18 mouse cellular contexts compared by ENCODE assay signal in genomic region chr6:17923370-17923769, GRCm38 (mm10).
DNase-seq lines count a peak whose midpoint lies in the region; ATAC-seq and TF ChIP-seq lines count a peak whose summit lies in the region.
"Had no signal": no experiment of that assay in that cellular context is flagged by ENCODE, and none has a peak within 500 bp of the region (broad histone marks: within the 10 kb centered on the region; RNA-seq: fewer than 3 reads in every experiment).

No protein-coding gene starts in this region.

- no peak overlapping the region for H3K4me2 ChIP-seq in intestine, embryonic 14.5 days (ENCODE audit: low read length)
- no peak overlapping the region for H3K4me2 ChIP-seq in intestine, embryonic 15.5 days (replicated peaks)
- H3K4me2 ChIP-seq in forebrain, embryonic 16.5 days (ENCODE audit: low read length), result no peak overlapping the region
- H3K4me2 ChIP-seq in midbrain, postnatal 0 days (ENCODE audit: low read depth, low read length, poor library complexity, severe bottlenecking), result no peak overlapping the region
- H3K4me2 ChIP-seq: embryonic facial prominence, embryonic 15.5 days; forebrain, embryonic 13.5 days; liver, embryonic 12.5 days; neural tube, embryonic 13.5 days had no signal

- ATAC-seq in intestine, embryonic 14.5 days (replicated peaks; ENCODE audit: low FRiP score, low TSS enrichment, low read depth), result no peak
- ATAC-seq in intestine, embryonic 15.5 days, result no peak
- no peak for ATAC-seq in forebrain, embryonic 16.5 days
- ATAC-seq in midbrain, postnatal 0 days (ENCODE audit: low FRiP score), result no peak
- ATAC-seq: liver, embryonic 12.5 days had no signal

- no peaks in the 10 kb centered on the region for H3K4me1 ChIP-seq in intestine, embryonic 14.5 days (replicated peaks; ENCODE audit: control insufficient read depth, insufficient read depth, low read length)
- H3K4me1 ChIP-seq in intestine, embryonic 15.5 days (replicated peaks), result no peaks in the 10 kb centered on the region
- H3K4me1 ChIP-seq in forebrain, embryonic 16.5 days (replicated peaks; ENCODE audit: control insufficient read depth, insufficient read depth, low read length), result no peaks in the 10 kb centered on the region; the same call in 1 of the 2 replicates
- H3K4me1 ChIP-seq in midbrain, postnatal 0 days (ENCODE audit: insufficient read depth, low read length), result no peaks in the 10 kb centered on the region
- H3K4me1 ChIP-seq: liver, embryonic 12.5 days; neural tube, embryonic 13.5 days had no signal

- 0 out of 2 replicates have a peak overlapping the region, but pooled peaks have one; percentile 16 for H3K27ac ChIP-seq in intestine, embryonic 14.5 days (ENCODE audit: low read depth)
- no peak overlapping the region for H3K27ac ChIP-seq in intestine, embryonic 15.5 days
- H3K27ac ChIP-seq in forebrain, embryonic 16.5 days (ENCODE audit: low read length), result no peak overlapping the region
- no peak overlapping the region for H3K27ac ChIP-seq in midbrain, postnatal 0 days (ENCODE audit: low read depth, low read length)
- H3K27ac ChIP-seq: embryonic facial prominence, embryonic 15.5 days; forebrain, embryonic 13.5 days; limb, embryonic 10.5 days; liver, embryonic 12.5 days; neural tube, embryonic 13.5 days had no signal

- DNase-seq in adrenal gland, adult 2 months, result peak; percentile 54
- DNase-seq in adrenal gland, postnatal 4 days (ENCODE audit: low spot score in 2 of 2), result no peak
- DNase-seq in intestine, embryonic 14.5 days (ENCODE audit: low spot score), result no peak
- DNase-seq in right cerebral cortex, postnatal 25 days, result peak; percentile 3
- no peak for DNase-seq in right cerebral cortex, adult 18-20 months
- no peak for DNase-seq in midbrain, postnatal 0 days (ENCODE audit: low spot score)
- DNase-seq: adrenal gland, postnatal 25 days; heart, adult 18-20 months; kidney, adult 18-20 months; kidney, postnatal 14 days; layer of hippocampus, postnatal 36 days had no signal

- H3K36me3 ChIP-seq in intestine, embryonic 14.5 days (ENCODE audit: control insufficient read depth, insufficient read depth, low read length), result no peaks in the 10 kb centered on the region
- H3K36me3 ChIP-seq in intestine, embryonic 15.5 days, result no peaks in the 10 kb centered on the region
- H3K36me3 ChIP-seq in forebrain, embryonic 16.5 days (ENCODE audit: control insufficient read depth, insufficient read depth), result 0 out of 2 replicates have a peak, but pooled peaks cover 8% of the 10 kb centered on the region
- peaks cover 16% of the 10 kb centered on the region; the same call in 1 of the 2 replicates for H3K36me3 ChIP-seq in midbrain, postnatal 0 days (ENCODE audit: insufficient read depth, low read length)
- H3K36me3 ChIP-seq: embryonic facial prominence, embryonic 15.5 days; limb, embryonic 10.5 days had no signal

- H3K27me3 ChIP-seq in intestine, embryonic 14.5 days (replicated peaks; ENCODE audit: control insufficient read depth, insufficient read depth, low read length), result no peaks in the 10 kb centered on the region
- H3K27me3 ChIP-seq in intestine, embryonic 15.5 days (replicated peaks), result no peaks in the 10 kb centered on the region
- H3K27me3 ChIP-seq in forebrain, embryonic 16.5 days (replicated peaks; ENCODE audit: control insufficient read depth, insufficient read depth, low read length), result no peaks in the 10 kb centered on the region
- no peaks in the 10 kb centered on the region for H3K27me3 ChIP-seq in midbrain, postnatal 0 days (ENCODE audit: insufficient read depth, low read length)
- H3K27me3 ChIP-seq: embryonic facial prominence, embryonic 15.5 days; forebrain, embryonic 13.5 days; liver, embryonic 12.5 days; neural tube, embryonic 13.5 days had no signal

- no peak overlapping the region for H3K4me3 ChIP-seq in intestine, embryonic 14.5 days (ENCODE audit: low read depth, low read length)
- H3K4me3 ChIP-seq in intestine, embryonic 15.5 days (replicated peaks), result no peak overlapping the region
- H3K4me3 ChIP-seq in forebrain, embryonic 16.5 days (replicated peaks; ENCODE audit: low read length), result no peak overlapping the region
- no peak overlapping the region for H3K4me3 ChIP-seq in midbrain, postnatal 0 days (ENCODE audit: low read depth, low read length)
- H3K4me3 ChIP-seq: embryonic facial prominence, embryonic 15.5 days; forebrain, embryonic 13.5 days; limb, embryonic 10.5 days; liver, embryonic 12.5 days; neural tube, embryonic 13.5 days had no signal

- no peaks in the 10 kb centered on the region for H3K9me3 ChIP-seq in intestine, embryonic 14.5 days (ENCODE audit: control insufficient read depth, low read length)
- no peaks in the 10 kb centered on the region for H3K9me3 ChIP-seq in intestine, embryonic 15.5 days
- no peaks in the 10 kb centered on the region for H3K9me3 ChIP-seq in forebrain, embryonic 16.5 days (ENCODE audit: control insufficient read depth, low read length)
- H3K9me3 ChIP-seq in midbrain, postnatal 0 days (ENCODE audit: low read length), result no peaks in the 10 kb centered on the region
- H3K9me3 ChIP-seq: embryonic facial prominence, embryonic 15.5 days; forebrain, embryonic 13.5 days; limb, embryonic 10.5 days; liver, embryonic 12.5 days; neural tube, embryonic 13.5 days had no signal

- no peak overlapping the region for H3K9ac ChIP-seq in intestine, embryonic 14.5 days (ENCODE audit: low read length)
- no peak overlapping the region for H3K9ac ChIP-seq in intestine, embryonic 15.5 days
- H3K9ac ChIP-seq in forebrain, embryonic 16.5 days (replicated peaks; ENCODE audit: low read depth, low read length), result no peak overlapping the region
- H3K9ac ChIP-seq in midbrain, postnatal 0 days (replicated peaks; ENCODE audit: low read length, poor library complexity, severe bottlenecking), result no peak overlapping the region
- H3K9ac ChIP-seq: embryonic facial prominence, embryonic 15.5 days; forebrain, embryonic 13.5 days; liver, embryonic 12.5 days; neural tube, embryonic 13.5 days had no signal

- TF ChIP-seq CTCF in midbrain, postnatal 0 days (IDR thresholded peaks at IDR 0.05), result no peak

- WGBS in intestine, embryonic 14.5 days, result 44% methylated on average over 3 of the region's 3 CpGs
- 54% methylated on average over 3 of the region's 3 CpGs for WGBS in intestine, embryonic 15.5 days
- 60% methylated on average over 3 of the region's 3 CpGs for WGBS in forebrain, embryonic 16.5 days
- WGBS in midbrain, postnatal 0 days, result 67% methylated on average over 3 of the region's 3 CpGs

Comparison
In these comparisons a context has a peak if more than half of its experiments do, and no peak if none do; other contexts are left out.
1. DNase-seq: peak in adrenal gland, adult 2 months (single experiment) and right cerebral cortex, postnatal 25 days (single experiment); none in adrenal gland, postnatal 4 days (0 of 2), intestine, embryonic 14.5 days (single experiment), right cerebral cortex, adult 18-20 months (single experiment) and midbrain, postnatal 0 days (single experiment).